20 mouse cellular contexts compared by ENCODE assay signal in the genomic region with DNA sequence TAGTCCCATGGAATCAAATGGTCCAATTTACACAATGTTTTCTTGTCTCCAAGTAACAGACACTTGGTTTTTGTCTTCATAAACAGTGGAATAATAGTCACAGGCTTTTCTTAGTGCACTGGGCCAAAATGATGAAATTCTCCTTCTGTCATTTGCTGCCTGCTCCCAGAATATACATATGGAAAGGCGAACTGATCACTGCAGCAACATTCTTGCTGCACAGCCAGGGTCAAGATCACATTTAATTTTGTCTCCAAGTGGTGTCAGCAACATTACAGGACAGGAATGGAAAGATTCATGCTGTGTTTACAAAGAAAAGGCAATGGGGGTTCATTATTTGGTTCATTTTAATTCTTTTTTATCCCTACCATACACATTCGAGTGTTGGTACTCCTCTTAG. TPM values are rescaled to one million over a fixed set of nuclear protein-coding genes. Genes with fewer than 3 reads are reported as not detected.
DNase-seq lines count a peak whose midpoint lies in the region; ATAC-seq and TF ChIP-seq lines count a peak whose summit lies in the region.
"Had no signal": no experiment of that assay in that cellular context is flagged by ENCODE, and none has a peak within 500 bp of the region (broad histone marks: within the 10 kb centered on the region; RNA-seq: fewer than 3 reads in every experiment).

No protein-coding gene starts in this region.

- H3K4me3 ChIP-seq in forebrain, embryonic 14.5 days (ENCODE audit: low read depth, low read length) = no peak overlapping the region
- no peak overlapping the region for H3K4me3 ChIP-seq in forebrain, embryonic 10.5 days
- H3K4me3 ChIP-seq in midbrain, postnatal 0 days (ENCODE audit: low read depth, low read length) = no peak overlapping the region
- H3K4me3 ChIP-seq in midbrain, embryonic 16.5 days (ENCODE audit: low read depth, low read length) = no peak overlapping the region
- H3K4me3 ChIP-seq: gastrocnemius, adult 2 months; heart, embryonic 15.5 days; hindbrain, embryonic 15.5 days; intestine, embryonic 15.5 days; liver, embryonic 13.5 days had no signal

- WGBS in forebrain, embryonic 14.5 days = 49% methylated on average over 2 of the region's 2 CpGs
- 71% methylated on average over 2 of the region's 2 CpGs for WGBS in forebrain, embryonic 10.5 days
- 53% methylated on average over 2 of the region's 2 CpGs for WGBS in midbrain, postnatal 0 days
- 52% methylated on average over 2 of the region's 2 CpGs for WGBS in midbrain, embryonic 16.5 days

- H3K27me3 ChIP-seq in forebrain, embryonic 14.5 days (replicated peaks; ENCODE audit: control insufficient read depth, insufficient read depth, low read length) = no peaks in the 10 kb centered on the region
- no peaks in the 10 kb centered on the region for H3K27me3 ChIP-seq in forebrain, embryonic 10.5 days (ENCODE audit: poor library complexity, severe bottlenecking)
- no peaks in the 10 kb centered on the region for H3K27me3 ChIP-seq in midbrain, postnatal 0 days (ENCODE audit: insufficient read depth, low read length)
- no peaks in the 10 kb centered on the region for H3K27me3 ChIP-seq in midbrain, embryonic 16.5 days (ENCODE audit: control insufficient read depth, insufficient read depth, low read depth, low read length)
- H3K27me3 ChIP-seq: heart, embryonic 15.5 days; hindbrain, embryonic 15.5 days; intestine, embryonic 15.5 days; liver, embryonic 13.5 days had no signal

- no peak overlapping the region for H3K4me2 ChIP-seq in forebrain, embryonic 14.5 days (ENCODE audit: low read length)
- no peak overlapping the region for H3K4me2 ChIP-seq in midbrain, postnatal 0 days (ENCODE audit: low read depth, low read length, poor library complexity, severe bottlenecking)
- H3K4me2 ChIP-seq in midbrain, embryonic 16.5 days (ENCODE audit: low read length) = no peak overlapping the region
- H3K4me2 ChIP-seq: heart, embryonic 15.5 days; hindbrain, embryonic 15.5 days; intestine, embryonic 15.5 days; liver, embryonic 13.5 days; midbrain, embryonic 11.5 days had no signal

- H3K9me3 ChIP-seq in forebrain, embryonic 14.5 days (replicated peaks; ENCODE audit: control insufficient read depth, low read length) = no peaks in the 10 kb centered on the region
- H3K9me3 ChIP-seq in forebrain, embryonic 10.5 days = no peaks in the 10 kb centered on the region
- H3K9me3 ChIP-seq in midbrain, postnatal 0 days (ENCODE audit: low read length) = no peaks in the 10 kb centered on the region
- no peaks in the 10 kb centered on the region for H3K9me3 ChIP-seq in midbrain, embryonic 16.5 days (replicated peaks; ENCODE audit: control insufficient read depth, low read length, poor library complexity, severe bottlenecking)
- H3K9me3 ChIP-seq: heart, embryonic 15.5 days; hindbrain, embryonic 15.5 days; intestine, embryonic 15.5 days; liver, embryonic 13.5 days had no signal

- DNase-seq in forebrain, embryonic 14.5 days (ENCODE audit: low spot score) = peak; percentile 32
- no peak for DNase-seq in forebrain, embryonic 10.5 days (ENCODE audit: extremely low spot score, low spot score)
- DNase-seq in midbrain, postnatal 0 days (ENCODE audit: low spot score) = peak; percentile 3
- peak; percentile 76 for DNase-seq in cerebellum, adult 9-10 months
- no peak for DNase-seq in natural killer cell, adult 2 months (ENCODE audit: low spot score in 2 of 2)
- DNase-seq in gastrocnemius, postnatal 4 days (ENCODE audit: low spot score in 2 of 2) = no peak
- DNase-seq: adrenal gland, postnatal 36 days; gastrocnemius, adult 2 months; heart, postnatal 36 days; liver, embryonic 13.5 days; lung, adult 2 months had no signal

- H3K36me3 ChIP-seq in forebrain, embryonic 14.5 days (ENCODE audit: control insufficient read depth, insufficient read depth, low read length) = no peaks in the 10 kb centered on the region
- H3K36me3 ChIP-seq in forebrain, embryonic 10.5 days (replicated peaks) = no peaks in the 10 kb centered on the region
- no peaks in the 10 kb centered on the region for H3K36me3 ChIP-seq in midbrain, postnatal 0 days (ENCODE audit: insufficient read depth, low read length)
- no peaks in the 10 kb centered on the region for H3K36me3 ChIP-seq in midbrain, embryonic 16.5 days (ENCODE audit: control insufficient read depth, insufficient read depth, low read length)
- H3K36me3 ChIP-seq: heart, embryonic 15.5 days; hindbrain, embryonic 15.5 days; intestine, embryonic 15.5 days; liver, embryonic 13.5 days had no signal

- no peak for TF ChIP-seq CTCF in midbrain, postnatal 0 days (IDR thresholded peaks at IDR 0.05)

- no peak overlapping the region for H3K27ac ChIP-seq in forebrain, embryonic 14.5 days (ENCODE audit: low read depth, low read length)
- no peak overlapping the region for H3K27ac ChIP-seq in forebrain, embryonic 10.5 days
- H3K27ac ChIP-seq in midbrain, postnatal 0 days (ENCODE audit: low read depth, low read length) = no peak overlapping the region
- no peak overlapping the region for H3K27ac ChIP-seq in midbrain, embryonic 16.5 days (ENCODE audit: low read length)
- H3K27ac ChIP-seq: gastrocnemius, adult 2 months; heart, embryonic 15.5 days; hindbrain, embryonic 15.5 days; intestine, embryonic 15.5 days; liver, embryonic 13.5 days; macrophage had no signal

- peak; percentile 23; the same call in 1 of the 2 replicates for ATAC-seq in forebrain, embryonic 14.5 days
- ATAC-seq in midbrain, postnatal 0 days (ENCODE audit: low FRiP score) = no peak
- ATAC-seq in midbrain, embryonic 16.5 days = no peak
- no peak for ATAC-seq in megakaryocyte, adult 5-6 weeks (ENCODE audit: poor library complexity, severe bottlenecking)
- ATAC-seq: CD4-positive, CD25-positive, alpha-beta regulatory T cell, adult 4 months; intestine, embryonic 15.5 days had no signal

- no peak overlapping the region for H3K9ac ChIP-seq in forebrain, embryonic 14.5 days (ENCODE audit: low read length)
- H3K9ac ChIP-seq in midbrain, postnatal 0 days (replicated peaks; ENCODE audit: low read length, poor library complexity, severe bottlenecking) = no peak overlapping the region
- H3K9ac ChIP-seq in midbrain, embryonic 16.5 days (ENCODE audit: low read depth, low read length) = no peak overlapping the region
- H3K9ac ChIP-seq: heart, embryonic 15.5 days; hindbrain, embryonic 15.5 days; intestine, embryonic 15.5 days; liver, embryonic 13.5 days had no signal

- no peaks in the 10 kb centered on the region for H3K4me1 ChIP-seq in forebrain, embryonic 14.5 days (ENCODE audit: control insufficient read depth, insufficient read depth, low read length)
- H3K4me1 ChIP-seq in forebrain, embryonic 10.5 days = no peaks in the 10 kb centered on the region
- no peaks in the 10 kb centered on the region for H3K4me1 ChIP-seq in midbrain, postnatal 0 days (ENCODE audit: insufficient read depth, low read length)
- no peaks in the 10 kb centered on the region for H3K4me1 ChIP-seq in midbrain, embryonic 16.5 days (ENCODE audit: control insufficient read depth, insufficient read depth, low read length)
- H3K4me1 ChIP-seq: heart, embryonic 15.5 days; hindbrain, embryonic 15.5 days; intestine, embryonic 15.5 days; liver, embryonic 13.5 days had no signal

RNA-seq across cellular contexts. Expression of gene Slitrk1, which starts 18.5 kb away (rescaled TPM):
- polyA plus RNA-seq in forebrain, embryonic 14.5 days (2014; fragmentation: Nextera tagmentation; extraction: Ambion mirVana) = 13.4 and 17.8 TPM in 2 replicates
- 1.9 and 2.2 TPM in 2 replicates for polyA plus RNA-seq in forebrain, embryonic 10.5 days (2016; fragmentation: Nextera tagmentation; extraction: Ambion mirVana)
- total RNA-seq in midbrain, postnatal 0 days (2014; rRNA removed) = 41.8 and 45.9 TPM in 2 replicates
- polyA plus RNA-seq in midbrain, postnatal 0 days (2015; fragmentation: Nextera tagmentation; extraction: Ambion mirVana) = 27.1 and 27.2 TPM in 2 replicates
- 30.4 and 32.3 TPM in 2 replicates for polyA plus RNA-seq in midbrain, embryonic 16.5 days (2015; fragmentation: Nextera tagmentation; extraction: Ambion mirVana)
- total RNA-seq in megakaryocyte, adult 5-6 weeks (2015) = not detected in 2 replicates
- not detected in 2 replicates for total RNA-seq in megakaryocyte, adult 5-6 weeks (2017)
- total RNA-seq in gastrocnemius, postnatal 4 days (2021) = 1 to 10 TPM; 3.3 to 3.7 TPM
- total RNA-seq: heart, postnatal 36 days; monocyte, adult 5-6 weeks had no signal
- polyA plus RNA-seq: CD4-positive, CD25-positive, alpha-beta regulatory T cell, adult 4 months; macrophage had no signal

Comparison
In these comparisons a context has a peak if more than half of its experiments do, and no peak if none do; other contexts are left out.
1. DNase-seq: peak in forebrain, embryonic 14.5 days (single experiment), midbrain, postnatal 0 days (single experiment) and cerebellum, adult 9-10 months (single experiment); none in forebrain, embryonic 10.5 days (single experiment), natural killer cell, adult 2 months (0 of 2) and gastrocnemius, postnatal 4 days (0 of 2).